Mouse (Mus musculus): ENCODE data around the gene Myo1h. TPM values are rescaled to one million over a fixed set of nuclear protein-coding genes. Genes with fewer than 3 reads are reported as not detected.
A peak's percentile ranks its signal among the peaks of the same experiment; 100 is the strongest.

Gene Myo1h
- polyA plus RNA-seq, 1 experiment = 2.4 TPM

GRCm38 (mm10) chr5:114356936-114357751, 68.2 kb downstream of the Myo1h start:
- DNase-seq (ENCODE audit: extremely low spot score in 1 of 2, low spot score in 1 of 2) = peak; percentile 50 to 64

- peak; percentile 50 to 71 for DNase-seq (ENCODE audit: extremely low spot score in 1 of 2, low spot score in 1 of 2)
Measured at GRCm38 (mm10) chr5:114358833-114359232, 69.9 kb downstream of the Myo1h start.

GRCm38 (mm10) chr5:114359586-114359985, 70.6 kb downstream of the Myo1h start:
- no peak for DNase-seq (ENCODE audit: extremely low spot score in 1 of 2, low spot score in 1 of 2)

- no peak for DNase-seq (ENCODE audit: extremely low spot score in 1 of 2, low spot score in 1 of 2)
Measured at GRCm38 (mm10) chr5:114360968-114361367, 72.0 kb downstream of the Myo1h start.

- DNase-seq (ENCODE audit: extremely low spot score in 1 of 2, low spot score in 1 of 2) = no peak
Measured at GRCm38 (mm10) chr5:114365043-114365752, 76.2 kb downstream of the Myo1h start.

GRCm38 (mm10) chr5:114368121-114368520, 79.2 kb downstream of the Myo1h start:
- no peak for DNase-seq (ENCODE audit: extremely low spot score in 1 of 2, low spot score in 1 of 2)

GRCm38 (mm10) chr5:114368803-114369496, 80.0 kb downstream of the Myo1h start:
- DNase-seq (ENCODE audit: extremely low spot score in 1 of 2, low spot score in 1 of 2) = no peak

GRCm38 (mm10) chr5:114369921-114370320, 81.0 kb downstream of the Myo1h start:
- DNase-seq (ENCODE audit: extremely low spot score in 1 of 2, low spot score in 1 of 2) = no peak

GRCm38 (mm10) chr5:114370371-114370776, 81.4 kb downstream of the Myo1h start:
- DNase-seq (ENCODE audit: extremely low spot score in 1 of 2, low spot score in 1 of 2) = no peak

- DNase-seq (ENCODE audit: extremely low spot score in 1 of 2, low spot score in 1 of 2) = no peak
Measured at GRCm38 (mm10) chr5:114371331-114371730, 82.4 kb downstream of the Myo1h start.

- no peak for DNase-seq (ENCODE audit: extremely low spot score in 1 of 2, low spot score in 1 of 2)
Measured at GRCm38 (mm10) chr5:114371731-114372473, 82.9 kb downstream of the Myo1h start.

- no peak for DNase-seq (ENCODE audit: extremely low spot score in 1 of 2, low spot score in 1 of 2)
Measured at GRCm38 (mm10) chr5:114372565-114372964, 83.6 kb downstream of the Myo1h start.

GRCm38 (mm10) chr5:114373174-114373573, 84.2 kb downstream of the Myo1h start:
- no peak for DNase-seq (ENCODE audit: extremely low spot score in 1 of 2, low spot score in 1 of 2)

- DNase-seq (ENCODE audit: extremely low spot score in 1 of 2, low spot score in 1 of 2) = no peak
Measured at GRCm38 (mm10) chr5:114373581-114373980, 84.6 kb downstream of the Myo1h start.

GRCm38 (mm10) chr5:114374409-114375213, 85.6 kb downstream of the Myo1h start:
- no peak for DNase-seq (ENCODE audit: extremely low spot score in 1 of 2, low spot score in 1 of 2)

- no peak for DNase-seq (ENCODE audit: extremely low spot score in 1 of 2, low spot score in 1 of 2)
Measured at GRCm38 (mm10) chr5:114378177-114378920, 89.4 kb downstream of the Myo1h start.

- DNase-seq (ENCODE audit: extremely low spot score in 1 of 2, low spot score in 1 of 2) = no peak
Measured at GRCm38 (mm10) chr5:114378936-114379335, 90.0 kb downstream of the Myo1h start.

GRCm38 (mm10) chr5:114379763-114380162, 90.8 kb downstream of the Myo1h start:
- DNase-seq (ENCODE audit: extremely low spot score in 1 of 2, low spot score in 1 of 2) = no peak
